Mouse (Mus musculus) intestine, embryonic 14.5 days (tissue): Measurements from ENCODE around the gene Alg12. TPM values are rescaled to one million over a fixed set of nuclear protein-coding genes. Genes with fewer than 3 reads are reported as not detected.
"Not testable (repeated sequence)": the region's sequence is repeated elsewhere in the genome, so short reads cannot be mapped to it uniquely, and the experiment has no call there.

Source experiments
- ATAC-seq: fragments of 200-750 bp; cut with Nextera tagmentation; replicated peaks from 2 replicates; pipeline ENCODE4 v1.8.0; 2017; ENCODE audit warnings: low read depth, moderate number of reproducible peaks, moderate TSS enrichment, moderate library complexity; ENCODE audit not compliant: low FRiP score, low TSS enrichment
- DNase-seq: peaks from one replicate; pipeline ENCODE4 v3.0.0-alpha.2; 2018; ENCODE audit warnings: low spot score
- H3K27ac ChIP-seq: fragments of 300-500 bp; sonication (generic); 2 replicates; pipeline ENCODE4 v1.5.1; 2014; ENCODE audit warnings: low read depth, mild to moderate bottlenecking, control low read depth
- H3K27me3 ChIP-seq: fragments of 300-500 bp; sonication (generic); replicated peaks from 2 replicates; pipeline ENCODE4 v1.6.1; 2014; ENCODE audit warnings: low read length, control low read depth; ENCODE audit not compliant: control insufficient read depth, insufficient read depth
- H3K36me3 ChIP-seq: fragments of 300-500 bp; sonication (generic); 2 replicates; pipeline ENCODE4 v1.6.1; 2014; ENCODE audit warnings: low read length, control low read depth; ENCODE audit not compliant: control insufficient read depth, insufficient read depth
- H3K4me1 ChIP-seq: fragments of 300-500 bp; sonication (generic); replicated peaks from 2 replicates; pipeline ENCODE4 v1.6.1; 2014; ENCODE audit warnings: low read length, control low read depth, mixed read lengths; ENCODE audit not compliant: control insufficient read depth, insufficient read depth
- H3K4me2 ChIP-seq: fragments of 300-500 bp; sonication (generic); 2 replicates; pipeline ENCODE4 v1.6.1; 2014; ENCODE audit warnings: low read length
- H3K4me3 ChIP-seq: fragments of 300-500 bp; sonication (generic); 2 replicates; pipeline ENCODE4 v1.5.1; 2014; ENCODE audit warnings: low read depth, low read length, control low read depth, mixed read lengths
- H3K9ac ChIP-seq: fragments of 300-500 bp; sonication (generic); 2 replicates; pipeline ENCODE4 v1.6.1; 2014; ENCODE audit warnings: mild to moderate bottlenecking, low read length
- H3K9me3 ChIP-seq: fragments of 300-500 bp; sonication (generic); 2 replicates; pipeline ENCODE4 v1.6.1; 2016; ENCODE audit warnings: low read length, control low read depth; ENCODE audit not compliant: control insufficient read depth
- WGBS: fragments of 180-500 bp; shearing (Covaris S2); extraction: QIAGEN DNeasy Blood & Tissue Kit; methylation state at CpG from one replicate; pipeline ENCODE4 v1.1.7; 2014; 5-methylcytosine and 5-hydroxymethylcytosine counted together
- polyA plus RNA-seq: library from polyadenylated mRNA; unstranded; fragments of >200 nt; fragmentation: Nextera tagmentation; extraction: Ambion mirVana; gene quantifications from 2 replicates; pipeline ENCODE4 v1.2.1, GENCODE M21; 2014

The Alg12 gene
- polyA plus RNA-seq, 1 experiment from 2014 or later: 13.6 TPM

- DNase-seq (no peak), ATAC-seq (no peak)
- H3K9ac ChIP-seq: no peak overlapping the region
- 97% methylated on average over 11 of the region's 11 CpGs for WGBS
- peaks cover 44% of the 10 kb centered on the region for H3K36me3 ChIP-seq
- H3K4me2 ChIP-seq: no peak overlapping the region
- H3K4me3 ChIP-seq: no peak overlapping the region
- no peaks in the 10 kb centered on the region for H3K27me3 ChIP-seq
- H3K27ac ChIP-seq: no peak overlapping the region
- peaks cover 4% of the 10 kb centered on the region for H3K4me1 ChIP-seq
- no peaks in the 10 kb centered on the region for H3K9me3 ChIP-seq
Measured at GRCm38 (mm10) chr15:88814411-88815047, 4.6 kb downstream of the Alg12 start.

- not testable (repeated sequence) for H3K4me2 ChIP-seq, DNase-seq, ATAC-seq, H3K4me3 ChIP-seq, H3K27me3 ChIP-seq, H3K9ac ChIP-seq, H3K27ac ChIP-seq, H3K4me1 ChIP-seq, H3K9me3 ChIP-seq
- H3K36me3 ChIP-seq: peaks cover 49% of the 10 kb centered on the region
- 86% methylated on average over 2 of the region's 2 CpGs for WGBS
Measured at GRCm38 (mm10) chr15:88813873-88814272, 5.2 kb downstream of the Alg12 start.

GRCm38 (mm10) chr15:88813262-88813661 is 5.9 kb downstream of the Alg12 start:
- peaks cover 51% of the 10 kb centered on the region for H3K36me3 ChIP-seq
- H3K4me2 ChIP-seq: no peak overlapping the region
- WGBS: 97% methylated on average over 3 of the region's 3 CpGs
- H3K27ac ChIP-seq: no peak overlapping the region
- ATAC-seq (no peak), DNase-seq (no peak)
- H3K9ac ChIP-seq: no peak overlapping the region
- H3K4me1 ChIP-seq: peaks cover under 1% of the 10 kb centered on the region
- no peak overlapping the region for H3K4me3 ChIP-seq
- no peaks in the 10 kb centered on the region for H3K9me3 ChIP-seq
- H3K27me3 ChIP-seq: no peaks in the 10 kb centered on the region

GRCm38 (mm10) chr15:88810369-88810768 is 8.7 kb downstream of the Alg12 start:
- H3K27me3 ChIP-seq: no peaks in the 10 kb centered on the region
- H3K9me3 ChIP-seq: no peaks in the 10 kb centered on the region
- no peak overlapping the region for H3K4me3 ChIP-seq
- peaks cover 57% of the 10 kb centered on the region for H3K36me3 ChIP-seq
- DNase-seq (no peak), ATAC-seq (no peak)
- WGBS: 88% methylated on average over 2 of the region's 2 CpGs
- no peak overlapping the region for H3K9ac ChIP-seq
- H3K4me2 ChIP-seq: no peak overlapping the region
- H3K4me1 ChIP-seq: no peaks in the 10 kb centered on the region
- H3K27ac ChIP-seq: no peak overlapping the region

DNA sequence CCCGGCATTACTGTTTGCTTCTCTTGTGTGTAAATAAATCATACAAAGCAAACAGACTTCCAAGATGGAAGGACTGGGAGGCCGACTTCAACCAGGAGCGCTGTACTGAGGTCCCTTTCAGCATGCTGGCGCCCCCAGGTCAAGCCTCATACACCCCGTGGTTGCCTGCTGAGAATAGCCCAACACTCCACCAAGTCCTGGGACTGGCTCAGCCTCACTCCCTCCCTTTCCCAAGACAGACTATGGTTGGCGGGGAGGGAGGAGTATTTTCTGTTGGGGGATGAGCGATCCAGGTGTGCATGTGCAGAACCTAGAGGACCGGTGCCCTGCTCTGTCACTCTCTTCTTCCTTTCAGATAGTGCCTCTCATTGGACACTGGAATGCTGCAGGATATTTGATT is 11.0 kb downstream of the Alg12 start:
- ATAC-seq: no peak
- H3K9ac ChIP-seq: no peak overlapping the region

DNA sequence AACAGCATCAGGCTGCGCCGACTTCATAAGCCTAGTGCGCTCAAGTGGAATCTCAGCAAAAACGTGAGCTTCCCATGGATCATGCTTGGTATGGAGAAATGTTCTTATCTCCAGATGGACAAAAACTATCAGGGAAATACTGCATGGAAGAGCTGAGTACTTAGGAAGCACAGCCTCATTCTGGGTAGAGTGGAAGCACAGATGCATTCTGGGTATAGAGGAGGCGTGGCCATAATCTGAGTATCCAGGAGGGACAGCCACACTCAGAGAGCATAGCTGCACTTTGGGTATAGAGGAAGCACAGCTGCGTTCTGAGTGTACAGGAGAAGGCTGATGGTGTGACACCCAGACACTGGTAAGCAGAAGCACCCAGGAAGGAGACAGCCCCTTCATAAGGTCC is 16.8 kb downstream of the Alg12 start:
- WGBS: 87% methylated on average over 6 of the region's 6 CpGs
- ATAC-seq: no peak
- Histone ChIP-seq H3K4me1 (no peaks in the 10 kb centered on the region), H3K36me3 (peaks cover 27% of the 10 kb centered on the region), H3K9ac (no peak overlapping the region), H3K4me2 (no peak overlapping the region), H3K27me3 (no peaks in the 10 kb centered on the region), H3K27ac (no peak overlapping the region), H3K9me3 (no peaks in the 10 kb centered on the region), H3K4me3 (no peak overlapping the region)
- DNase-seq: no peak

More for the DNA sequence above, 11.0 kb downstream of the Alg12 start:
- WGBS: 76% methylated on average over 8 of the region's 8 CpGs
- H3K4me3 ChIP-seq: no peak overlapping the region
- H3K27me3 ChIP-seq: no peaks in the 10 kb centered on the region
- no peaks in the 10 kb centered on the region for H3K9me3 ChIP-seq
- no peaks in the 10 kb centered on the region for H3K4me1 ChIP-seq
- H3K4me2 ChIP-seq: no peak overlapping the region
- H3K36me3 ChIP-seq: peaks cover 48% of the 10 kb centered on the region
- H3K27ac ChIP-seq: no peak overlapping the region
- DNase-seq: no peak

- Histone ChIP-seq H3K4me2 (no peak overlapping the region), H3K9ac (no peak overlapping the region), H3K9me3 (no peaks in the 10 kb centered on the region), H3K4me3 (no peak overlapping the region), H3K4me1 (no peaks in the 10 kb centered on the region), H3K27me3 (no peaks in the 10 kb centered on the region), H3K27ac (no peak overlapping the region), H3K36me3 (peaks cover 23% of the 10 kb centered on the region)
- 86% methylated on average over 3 of the region's 3 CpGs for WGBS
- ATAC-seq: no peak
- DNase-seq: no peak
Measured at GRCm38 (mm10) chr15:88801903-88802302, 17.2 kb downstream of the Alg12 start.

DNA sequence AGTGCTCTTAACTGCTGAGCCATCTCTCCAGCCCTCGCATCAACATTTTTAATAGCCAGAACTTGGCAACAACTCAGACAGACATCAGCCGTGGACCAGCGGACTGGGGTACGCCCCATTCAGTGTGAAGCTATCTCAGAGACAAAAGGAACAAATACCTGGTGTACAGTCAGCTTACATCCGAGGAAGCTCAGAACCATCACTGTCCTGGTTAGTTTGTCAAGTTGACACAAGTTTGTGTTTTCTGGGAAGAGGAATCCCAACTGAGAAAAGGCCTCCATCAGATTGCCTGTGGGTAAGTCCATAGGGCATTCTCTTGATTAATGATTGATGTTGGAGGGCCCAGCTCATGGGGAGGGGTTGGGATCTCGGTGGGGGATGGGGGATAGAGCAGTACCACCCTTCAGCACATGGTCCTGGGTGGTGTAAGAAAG is 18.2 kb downstream of the Alg12 start:
- H3K36me3 ChIP-seq: peaks cover 17% of the 10 kb centered on the region
- ATAC-seq (0 out of 2 replicates have a peak, but pooled peaks have one; percentile 50), DNase-seq (no peak)
- H3K9me3 ChIP-seq: no peaks in the 10 kb centered on the region
- H3K4me1 ChIP-seq: no peaks in the 10 kb centered on the region
- H3K4me3 ChIP-seq: no peak overlapping the region
- no peak overlapping the region for H3K4me2 ChIP-seq
- no peaks in the 10 kb centered on the region for H3K27me3 ChIP-seq
- 71% methylated on average over 6 of the region's 6 CpGs for WGBS
- no peak overlapping the region for H3K27ac ChIP-seq
- H3K9ac ChIP-seq: no peak overlapping the region

DNA sequence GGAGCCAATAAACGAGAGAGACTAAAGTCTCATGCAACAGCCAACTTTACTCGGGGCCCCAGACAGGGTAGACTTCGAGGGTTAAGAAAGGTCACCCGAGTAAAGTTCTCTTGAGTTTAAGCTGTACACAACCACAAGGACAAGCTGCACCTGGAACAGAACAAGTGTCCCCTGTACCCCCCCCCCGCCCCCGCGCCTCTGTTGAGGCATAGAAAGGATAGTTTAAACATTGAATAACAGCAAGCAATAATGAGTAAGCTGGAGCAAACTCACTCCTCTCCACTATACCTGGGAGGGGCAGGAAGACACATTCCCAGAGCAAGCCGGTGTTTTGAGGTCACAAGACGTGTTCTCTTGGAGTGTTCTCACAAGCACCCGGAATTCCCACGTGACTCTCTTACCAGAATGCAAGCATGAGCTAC is 19.2 kb downstream of the Alg12 start:
- Histone ChIP-seq H3K4me3 (no peak overlapping the region), H3K4me1 (no peaks in the 10 kb centered on the region), H3K27ac (no peak overlapping the region), H3K9ac (no peak overlapping the region), H3K36me3 (peaks cover 9% of the 10 kb centered on the region; the same call in 1 of the 2 replicates), H3K9me3 (no peaks in the 10 kb centered on the region), H3K27me3 (no peaks in the 10 kb centered on the region), H3K4me2 (no peak overlapping the region)
- ATAC-seq (0 out of 2 replicates have a peak, but pooled peaks have one; percentile 32), DNase-seq (no peak)
- WGBS: 69% methylated on average over 11 of the region's 11 CpGs
